Mouse (Mus musculus) liver, adult 2 months (tissue): ENCODE results near the gene Dcaf11. TPM values are rescaled to one million over a fixed set of nuclear protein-coding genes. Genes with fewer than 3 reads are reported as not detected.

Source experiments
- DNase-seq: peaks from one replicate; pipeline ENCODE4 v3.0.0-alpha.2; 2011; ENCODE audit warnings: low read depth, low spot score; ENCODE audit errors: extremely low read depth
- H3K27ac ChIP-seq: fragments of 200-500 bp; replicated peaks from 2 replicates; pipeline ENCODE4 v1.5.1; 2012; ENCODE audit warnings: low read depth, mild to moderate bottlenecking, control low read depth, inconsistent platforms, low read length; ENCODE audit not compliant: insufficient read depth
- H3K27me3 ChIP-seq: fragments of 200-500 bp; 2 replicates; pipeline ENCODE4 v1.6.1; 2012; ENCODE audit warnings: mild to moderate bottlenecking, moderate library complexity, low read length, inconsistent platforms; ENCODE audit not compliant: control insufficient read depth, insufficient read depth
- H3K36me3 ChIP-seq: fragments of 200-500 bp; 2 replicates; pipeline ENCODE4 v1.6.1; 2012; ENCODE audit warnings: low read length, inconsistent platforms; ENCODE audit not compliant: control insufficient read depth, insufficient read depth
- H3K4me1 ChIP-seq: fragments of 200-500 bp; 2 replicates; pipeline ENCODE4 v1.6.1; 2011; ENCODE audit warnings: low read length; ENCODE audit not compliant: control insufficient read depth, insufficient read depth
- H3K4me3 ChIP-seq: fragments of 200-500 bp; 2 replicates; pipeline ENCODE4 v1.5.1; 2011; ENCODE audit warnings: low read depth, mild to moderate bottlenecking, control low read depth, low read length, moderate library complexity; ENCODE audit not compliant: insufficient read depth
- H3K79me2 ChIP-seq: fragments of 200-500 bp; 2 replicates; pipeline ENCODE4 v1.6.1; 2012; ENCODE audit warnings: inconsistent platforms, mild to moderate bottlenecking, low read length, moderate library complexity; ENCODE audit not compliant: control insufficient read depth, insufficient read depth
- H3K9ac ChIP-seq: fragments of 200-500 bp; 2 replicates; pipeline ENCODE4 v1.6.1; 2012; ENCODE audit warnings: low read depth, mild to moderate bottlenecking, control low read depth, inconsistent platforms, low read length
- CTCF ChIP-seq: fragments of 200-500 bp; IDR thresholded peaks from 2 replicates; pipeline ENCODE4 v1.5.1; 2011; ENCODE audit warnings: low read depth, low read length, control low read depth
- POLR2A ChIP-seq: fragments of 200-500 bp; IDR thresholded peaks from 2 replicates; pipeline ENCODE4 v1.6.1; 2011; ENCODE audit warnings: low read length, control low read depth; ENCODE audit not compliant: insufficient read depth; ENCODE audit errors: extremely low read depth
- WGBS: fragments of 180-500 bp; shearing (Covaris S2); methylation state at CpG from one replicate; pipeline ENCODE4 v1.1.7; 2018; 5-methylcytosine and 5-hydroxymethylcytosine counted together
- polyA plus RNA-seq: library from polyadenylated mRNA; depleted of rRNA; stranded (reverse); fragments of >200 nt; gene quantifications from 2 replicates; pipeline ENCODE4 v1.2.3, GENCODE M21; 2012
- total RNA-seq: library from RNA; depleted of rRNA; stranded (reverse); fragments of >200 nt; gene quantifications from 2 replicates; pipeline ENCODE4 v1.2.3, GENCODE M21; 2014

Dcaf11 gene
- total and polyA plus RNA-seq, 2 experiments: 263 to 305 TPM

- Histone ChIP-seq H3K79me2 (peaks cover 10% of the 10 kb centered on the region; the same call in 1 of the 2 replicates), H3K27ac (no peak overlapping the region), H3K4me3 (no peak overlapping the region), H3K9ac (no peak overlapping the region), H3K27me3 (no peaks in the 10 kb centered on the region), H3K36me3 (peaks cover 7% of the 10 kb centered on the region), H3K4me1 (peaks cover 15% of the 10 kb centered on the region)
- TF ChIP-seq POLR2A (no peak), CTCF (no peak)
- 93% methylated on average over 5 of the region's 5 CpGs for WGBS
- no peak for DNase-seq
Measured at GRCm38 (mm10) chr14:55589271-55589670, 29.5 kb downstream of the Dcaf11 start.

GRCm38 (mm10) chr14:55589771-55590448 is 30.1 kb downstream of the Dcaf11 start:
- Histone ChIP-seq H3K36me3 (peaks cover 11% of the 10 kb centered on the region), H3K4me1 (peaks cover 15% of the 10 kb centered on the region), H3K27me3 (no peaks in the 10 kb centered on the region), H3K4me3 (peak overlapping the region; percentile 84), H3K9ac (peak overlapping the region; percentile 84), H3K79me2 (peaks cover 12% of the 10 kb centered on the region; the same call in 1 of the 2 replicates), H3K27ac (peak overlapping the region; percentile 75)
- DNase-seq: no peak
- 62% methylated on average over 11 of the region's 11 CpGs for WGBS
- TF ChIP-seq CTCF (no peak), POLR2A (no peak)

- H3K9ac ChIP-seq: peak within 1 kb of the TSS; percentile 89
- H3K27me3 ChIP-seq: no peaks in the 10 kb centered on the region
- peak within 1 kb of the TSS; percentile 98 for H3K27ac ChIP-seq
- TF ChIP-seq CTCF (no peak), POLR2A (0 out of 2 replicates have a peak, but pooled peaks have one; percentile 39)
- DNase-seq: peak; percentile 96
- peaks cover 16% of the 10 kb centered on the region; the same call in 1 of the 2 replicates for H3K79me2 ChIP-seq
- H3K4me1 ChIP-seq: peaks cover 13% of the 10 kb centered on the region
- H3K4me3 ChIP-seq: peak within 1 kb of the TSS; percentile 86
- H3K36me3 ChIP-seq: peaks cover 16% of the 10 kb centered on the region
- under 1% methylated on average over 22 of the region's 22 CpGs for WGBS
Measured at GRCm38 (mm10) chr14:55590748-55591330, 31.0 kb downstream of the Dcaf11 start, which contains the start of gene Psme2. TSS of gene Psme2 (minus strand) at chr14:55591113.

- H3K27ac ChIP-seq: peak within 1 kb of the TSS; percentile 98
- H3K9ac ChIP-seq: peak within 1 kb of the TSS; percentile 89
- peaks cover 16% of the 10 kb centered on the region for H3K36me3 ChIP-seq
- TF ChIP-seq CTCF (no peak), POLR2A (peak; percentile 79)
- no peaks in the 10 kb centered on the region for H3K27me3 ChIP-seq
- peak; percentile 95 for DNase-seq
- peaks cover 8% of the 10 kb centered on the region for H3K4me1 ChIP-seq
- peak within 1 kb of the TSS; percentile 86 for H3K4me3 ChIP-seq
- H3K79me2 ChIP-seq: peaks cover 16% of the 10 kb centered on the region; the same call in 1 of the 2 replicates
- WGBS: under 1% methylated on average over 33 of the region's 33 CpGs
Measured at GRCm38 (mm10) chr14:55591331-55591891, 31.6 kb downstream of the Dcaf11 start, which contains the start of gene Rnf31. TSS of gene Rnf31 (plus strand) at chr14:55591708.

GRCm38 (mm10) chr14:55592226-55592625 is 32.4 kb downstream of the Dcaf11 start:
- DNase-seq: no peak
- under 1% methylated on average over 16 of the region's 16 CpGs for WGBS

More at GRCm38 (mm10) chr14:55592226-55592625, 32.4 kb downstream of the Dcaf11 start:
- Histone ChIP-seq H3K9ac (peak overlapping the region; percentile 89), H3K27me3 (no peaks in the 10 kb centered on the region), H3K27ac (peak overlapping the region; percentile 82), H3K4me1 (peaks cover 7% of the 10 kb centered on the region), H3K36me3 (peaks cover 20% of the 10 kb centered on the region), H3K4me3 (peak overlapping the region; percentile 86), H3K79me2 (peaks cover 22% of the 10 kb centered on the region; the same call in 1 of the 2 replicates)
- TF ChIP-seq POLR2A: no peak
- no peak for TF ChIP-seq CTCF
